Mouse (Mus musculus) Muller cell, postnatal 12 days (primary cell): ENCODE data around the gene Lbx2.

Experiments
- DNase-seq: peaks from one replicate; pipeline ENCODE4 v3.0.0-alpha.2; 2015; ENCODE audit errors: inconsistent ontology term

Lbx2 gene

GRCm38 (mm10) chr6:83108762-83109668 lies 22.8 kb downstream of the Lbx2 start, which contains the start of gene Mrpl53:
TSS of gene Mrpl53 (plus strand) at chr6:83109040.
- peak; percentile 81 for DNase-seq

GRCm38 (mm10) chr6:83111510-83112136 lies 25.5 kb downstream of the Lbx2 start:
- DNase-seq = no peak

GRCm38 (mm10) chr6:83115011-83115671 lies 29.0 kb downstream of the Lbx2 start, which contains the start of gene Mogs:
TSS of gene Mogs (plus strand) at chr6:83115496.
- peak; percentile 96 for DNase-seq

GRCm38 (mm10) chr6:83115682-83116372 lies 29.7 kb downstream of the Lbx2 start:
- DNase-seq = no peak

GRCm38 (mm10) chr6:83116373-83117164 lies 30.4 kb downstream of the Lbx2 start:
- no peak for DNase-seq

- no peak for DNase-seq
These were observed 30.9 kb downstream of the Lbx2 start for GRCm38 (mm10) chr6:83117165-83117438.

GRCm38 (mm10) chr6:83117616-83118015 lies 31.4 kb downstream of the Lbx2 start:
- no peak for DNase-seq

- no peak for DNase-seq
These were observed 32.2 kb downstream of the Lbx2 start for GRCm38 (mm10) chr6:83118369-83118768.

- no peak for DNase-seq
These were observed 32.9 kb downstream of the Lbx2 start for GRCm38 (mm10) chr6:83118825-83119733.

GRCm38 (mm10) chr6:83119734-83120051 lies 33.5 kb downstream of the Lbx2 start:
- DNase-seq = no peak

GRCm38 (mm10) chr6:83120930-83121862 lies 35.0 kb downstream of the Lbx2 start, which contains the start of gene Wbp1:
TSS of gene Wbp1 (minus strand) at chr6:83121559.
- DNase-seq = peak; percentile 98

- no peak for DNase-seq
These were observed 35.9 kb downstream of the Lbx2 start for GRCm38 (mm10) chr6:83121863-83122710.

- no peak for DNase-seq
These were observed 36.8 kb downstream of the Lbx2 start for GRCm38 (mm10) chr6:83122961-83123360.

GRCm38 (mm10) chr6:83124851-83125312 lies 38.7 kb downstream of the Lbx2 start:
- peak; percentile 90 for DNase-seq

GRCm38 (mm10) chr6:83125331-83125730 lies 39.2 kb downstream of the Lbx2 start, which contains the start of gene Ino80b:
TSS of gene Ino80b (minus strand) at chr6:83125431.
- no peak for DNase-seq

- DNase-seq = no peak
These were observed 41.3 kb downstream of the Lbx2 start for GRCm38 (mm10) chr6:83127419-83127818.

GRCm38 (mm10) chr6:83131469-83132034 lies 45.4 kb downstream of the Lbx2 start:
- no peak for DNase-seq
